Mouse (Mus musculus) intestine, postnatal 0 days (tissue): ENCODE measurements around the gene Jarid2. TPM values are rescaled to one million over a fixed set of nuclear protein-coding genes. Genes with fewer than 3 reads are reported as not detected.

Experiments
- ATAC-seq: fragments of 200-750 bp; cut with Nextera tagmentation; 2 replicates; pipeline ENCODE4 v1.8.0; 2017; ENCODE audit warnings: mild to moderate bottlenecking, moderate TSS enrichment, moderate library complexity
- H3K27ac ChIP-seq: fragments of 300-500 bp; sonication (generic); 2 replicates; pipeline ENCODE4 v1.5.1; 2014; ENCODE audit warnings: mild to moderate bottlenecking, low read depth, low read length, moderate library complexity
- H3K27me3 ChIP-seq: fragments of 300-500 bp; sonication (generic); replicated peaks from 2 replicates; pipeline ENCODE4 v1.6.1; 2014; ENCODE audit warnings: low read length, mixed read lengths; ENCODE audit not compliant: control insufficient read depth, insufficient read depth
- H3K36me3 ChIP-seq: fragments of 300-500 bp; sonication (generic); 2 replicates; pipeline ENCODE4 v1.6.1; 2014; ENCODE audit warnings: mild to moderate bottlenecking, moderate library complexity; ENCODE audit not compliant: control insufficient read depth, insufficient read depth
- H3K4me1 ChIP-seq: fragments of 300-500 bp; sonication (generic); replicated peaks from 2 replicates; pipeline ENCODE4 v1.6.1; 2014; ENCODE audit warnings: antibody characterized with exemption, low read length, mixed read lengths; ENCODE audit not compliant: control insufficient read depth, insufficient read depth
- H3K4me2 ChIP-seq: fragments of 300-500 bp; sonication (generic); replicated peaks from 2 replicates; pipeline ENCODE4 v1.6.1; 2014; ENCODE audit warnings: low read depth, mild to moderate bottlenecking, moderate library complexity
- H3K4me3 ChIP-seq: fragments of 300-500 bp; sonication (generic); 2 replicates; pipeline ENCODE4 v1.5.1; 2014; ENCODE audit warnings: low read depth, low read length
- H3K9ac ChIP-seq: fragments of 300-500 bp; sonication (generic); 2 replicates; pipeline ENCODE4 v1.6.1; 2014; ENCODE audit warnings: mild to moderate bottlenecking, low read depth, low read length
- H3K9me3 ChIP-seq: fragments of 300-500 bp; sonication (generic); 2 replicates; pipeline ENCODE4 v1.6.1; 2016; ENCODE audit warnings: mixed run types; ENCODE audit not compliant: control insufficient read depth
- CTCF ChIP-seq: sonication (generic); IDR thresholded peaks from 2 replicates; pipeline ENCODE4 v1.5.1; 2016; ENCODE audit warnings: low read depth, mild to moderate bottlenecking, control low read depth, antibody characterized with exemption, moderate library complexity
- WGBS: fragments of 180-500 bp; shearing (Covaris S2); extraction: QIAGEN DNeasy Blood & Tissue Kit; methylation state at CpG from one replicate; pipeline ENCODE4 v1.1.7; 2014; 5-methylcytosine and 5-hydroxymethylcytosine counted together
- polyA plus RNA-seq: library from polyadenylated mRNA; unstranded; fragments of >200 nt; fragmentation: Nextera tagmentation; extraction: Ambion mirVana; gene quantifications from 2 replicates; pipeline ENCODE4 v1.2.1, GENCODE M21; 2015

Gene Jarid2
- polyA plus RNA-seq, 1 experiment from 2014 or later, result 6.8 TPM

- Histone ChIP-seq H3K4me3 (no peak overlapping the region), H3K27me3 (no peaks in the 10 kb centered on the region), H3K27ac (no peak overlapping the region), H3K36me3 (peaks cover 4% of the 10 kb centered on the region; the same call in 1 of the 2 replicates), H3K9ac (no peak overlapping the region), H3K9me3 (no peaks in the 10 kb centered on the region), H3K4me2 (no peak overlapping the region), H3K4me1 (0 out of 2 replicates have a peak, but pooled peaks cover 5% of the 10 kb centered on the region)
- TF ChIP-seq CTCF, result no peak
- no peak for ATAC-seq
- 50% methylated on average over 8 of the region's 8 CpGs for WGBS
Measured at GRCm38 (mm10) chr13:44939326-44940035, 210.2 kb downstream of the Jarid2 start.

GRCm38 (mm10) chr13:44943618-44944017, 214.3 kb downstream of the Jarid2 start:
- Histone ChIP-seq H3K4me2 (no peak overlapping the region), H3K4me1 (0 out of 2 replicates have a peak, but pooled peaks cover 5% of the 10 kb centered on the region), H3K4me3 (no peak overlapping the region), H3K27ac (no peak overlapping the region), H3K9me3 (no peaks in the 10 kb centered on the region), H3K9ac (no peak overlapping the region), H3K36me3 (peaks cover 4% of the 10 kb centered on the region; the same call in 1 of the 2 replicates), H3K27me3 (no peaks in the 10 kb centered on the region)
- no peak for ATAC-seq
- no peak for TF ChIP-seq CTCF
- WGBS, result 62% methylated on average over 2 of the region's 2 CpGs

- peaks cover 4% of the 10 kb centered on the region; the same call in 1 of the 2 replicates for H3K36me3 ChIP-seq
- no peak overlapping the region for H3K27ac ChIP-seq
- TF ChIP-seq CTCF, result no peak
- H3K9ac ChIP-seq, result no peak overlapping the region
- no peak overlapping the region for H3K4me2 ChIP-seq
- H3K4me3 ChIP-seq, result no peak overlapping the region
- no peaks in the 10 kb centered on the region for H3K9me3 ChIP-seq
- 67% methylated on average over 8 of the region's 8 CpGs for WGBS
- no peak for ATAC-seq
- no peaks in the 10 kb centered on the region for H3K27me3 ChIP-seq
- no peaks in the 10 kb centered on the region for H3K4me1 ChIP-seq
Measured at GRCm38 (mm10) chr13:44946880-44947635, 217.8 kb downstream of the Jarid2 start.

GRCm38 (mm10) chr13:44948320-44949250, 219.3 kb downstream of the Jarid2 start:
- Histone ChIP-seq H3K4me3 (no peak overlapping the region), H3K4me1 (no peaks in the 10 kb centered on the region), H3K27ac (no peak overlapping the region), H3K27me3 (no peaks in the 10 kb centered on the region), H3K9me3 (no peaks in the 10 kb centered on the region), H3K9ac (no peak overlapping the region), H3K4me2 (no peak overlapping the region), H3K36me3 (no peaks in the 10 kb centered on the region)
- 90% methylated on average over 16 of the region's 16 CpGs for WGBS
- ATAC-seq, result no peak
- no peak for TF ChIP-seq CTCF

GRCm38 (mm10) chr13:44952393-44953086, 223.3 kb downstream of the Jarid2 start:
- TF ChIP-seq CTCF, result peak; percentile 51
- WGBS, result 77% methylated on average over 10 of the region's 10 CpGs
- Histone ChIP-seq H3K27ac (no peak overlapping the region), H3K4me2 (no peak overlapping the region), H3K9ac (no peak overlapping the region), H3K9me3 (no peaks in the 10 kb centered on the region), H3K4me1 (no peaks in the 10 kb centered on the region), H3K4me3 (no peak overlapping the region), H3K36me3 (no peaks in the 10 kb centered on the region), H3K27me3 (no peaks in the 10 kb centered on the region)
- no peak for ATAC-seq
